Mouse (Mus musculus) liver, adult 2 months (tissue): Measurements from ENCODE around the gene Fry.

Experiments
- CTCF ChIP-seq: fragments of 200-500 bp; IDR thresholded peaks from 2 replicates; pipeline ENCODE4 v1.5.1; 2011; ENCODE audit warnings: low read depth, low read length, control low read depth
- POLR2A ChIP-seq: fragments of 200-500 bp; IDR thresholded peaks from 2 replicates; pipeline ENCODE4 v1.6.1; 2011; ENCODE audit warnings: low read length, control low read depth; ENCODE audit not compliant: insufficient read depth; ENCODE audit errors: extremely low read depth

DNA sequence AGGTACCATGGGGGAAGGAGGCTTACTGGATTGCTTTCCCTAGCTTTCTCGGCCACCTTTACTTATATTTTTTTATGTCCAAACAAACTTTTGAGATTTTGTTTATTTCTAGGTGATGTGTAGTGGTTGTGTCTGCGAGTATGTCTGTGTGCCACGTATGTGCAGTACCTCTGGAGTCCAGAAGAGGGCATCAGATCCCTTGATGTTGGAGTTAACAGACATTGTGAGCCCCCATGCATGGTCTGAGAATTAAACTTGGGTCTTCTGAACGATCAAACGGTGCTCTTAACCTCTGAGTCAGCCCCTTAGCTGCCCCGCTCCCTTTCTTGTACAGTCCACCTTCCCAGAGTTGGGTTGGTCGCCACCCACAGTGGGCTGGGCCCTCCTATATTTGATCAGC is 4.4 kb upstream of the Fry start:
- TF ChIP-seq CTCF (no peak), POLR2A (no peak)
